Mouse (Mus musculus) urinary bladder, postnatal 25 days (tissue): ENCODE data around the gene Ltbp3.

Experiments
- DNase-seq: peaks from one replicate; pipeline ENCODE4 v3.0.0; 2022; ENCODE audit warnings: low spot score

Ltbp3 gene

GRCm38 (mm10) chr19:5806809-5807205, 66.1 kb downstream of the Ltbp3 start:
- DNase-seq = no peak

GRCm38 (mm10) chr19:5807740-5808139, 67.0 kb downstream of the Ltbp3 start:
- DNase-seq = no peak
